Mouse (Mus musculus): ENCODE results near the gene Helb. TPM values are rescaled to one million over a fixed set of nuclear protein-coding genes. Genes with fewer than 3 reads are reported as not detected.

Helb gene
- polyA plus RNA-seq, 1 experiment from 2014 or later: 3.9 TPM

Other genes starting within 250 kb of the Helb start
- 93.8 and 94.4 TPM in 2 replicates for gene Tmbim4, start 88.6 kb upstream of the Helb start, polyA plus RNA-seq (2014; fragmentation: Nextera tagmentation; extraction: Ambion mirVana)
- gene Irak3, start 89.1 kb upstream of the Helb start, polyA plus RNA-seq (2014; fragmentation: Nextera tagmentation; extraction: Ambion mirVana): 1.2 and 1.9 TPM in 2 replicates
- 53.7 and 56.6 TPM in 2 replicates for gene Llph, start 114.1 kb upstream of the Helb start, polyA plus RNA-seq (2014; fragmentation: Nextera tagmentation; extraction: Ambion mirVana)

Measured in hindbrain, embryonic 11.5 days (tissue).